Mouse (Mus musculus) effector memory CD4-positive, alpha-beta T cell, adult 7 months (primary cell): ENCODE results near the gene Olfr975. TPM values are rescaled to one million over a fixed set of nuclear protein-coding genes. Genes with fewer than 3 reads are reported as not detected.

ENCODE experiments used
- polyA plus RNA-seq: library from polyadenylated mRNA; unstranded; fragments of 100-300 nt; shearing (Covaris generic); gene quantifications from one replicate; pipeline ENCODE4 v1.2.1, GENCODE M21; 2017

Gene Olfr975
- polyA plus RNA-seq: not detected

GRCm38 (mm10) chr9:39951946-39952345, at the start of gene Olfr975:
TSS of gene Olfr975 (minus strand) at chr9:39952046.

GRCm38 (mm10) chr9:39991813-39992212, 40.0 kb upstream of the Olfr975 start, which contains the start of gene Olfr978:
TSS of gene Olfr978 (plus strand) at chr9:39992113.

GRCm38 (mm10) chr9:39961033-39961432, 9.2 kb upstream of the Olfr975 start, which contains the start of gene Olfr976:
TSS of gene Olfr976 (minus strand) at chr9:39961133.

GRCm38 (mm10) chr9:39937201-39937600, 14.6 kb downstream of the Olfr975 start, which contains the start of gene Olfr974:
TSS of gene Olfr974 (plus strand) at chr9:39937501.

GRCm38 (mm10) chr9:39907036-39907435, 44.8 kb downstream of the Olfr975 start, which contains the start of gene Olfr229:
TSS of gene Olfr229 (plus strand) at chr9:39907336.

Other genes with a start within 250 kb of the Olfr975 start
- not detected for gene Olfr149, start 244.9 kb downstream of the Olfr975 start, polyA plus RNA-seq
- gene Olfr965, start 240.7 kb downstream of the Olfr975 start, polyA plus RNA-seq: not detected
- 0.52 TPM for gene Olfr150, start 221.1 kb downstream of the Olfr975 start, polyA plus RNA-seq
- not detected for gene Olfr967, start 205.8 kb downstream of the Olfr975 start, polyA plus RNA-seq
- not detected for gene Olfr968, start 168.8 kb downstream of the Olfr975 start, polyA plus RNA-seq
- gene Olfr969, start 161.1 kb downstream of the Olfr975 start, polyA plus RNA-seq: 0.55 TPM
- not detected for gene Olfr970, start 143.2 kb downstream of the Olfr975 start, polyA plus RNA-seq
- not detected for gene Olfr971, start 115.2 kb downstream of the Olfr975 start, polyA plus RNA-seq
- not detected for gene Olfr972, start 85.6 kb downstream of the Olfr975 start, polyA plus RNA-seq
- not detected for gene Olfr229, start 44.7 kb downstream of the Olfr975 start, polyA plus RNA-seq
- 0.24 TPM for gene Olfr974, start 14.5 kb downstream of the Olfr975 start, polyA plus RNA-seq
- gene Olfr976, start 9.1 kb upstream of the Olfr975 start, polyA plus RNA-seq: not detected
- gene Olfr978, start 40.1 kb upstream of the Olfr975 start, polyA plus RNA-seq: 0.49 TPM
- gene Olfr979, start 51.4 kb upstream of the Olfr975 start, polyA plus RNA-seq: not detected
- 0.12 TPM for gene Olfr980, start 57.5 kb upstream of the Olfr975 start, polyA plus RNA-seq
- not detected for gene Olfr981, start 69.4 kb upstream of the Olfr975 start, polyA plus RNA-seq
- gene Olfr982, start 121.8 kb upstream of the Olfr975 start, polyA plus RNA-seq: 0.55 TPM
- not detected for gene Olfr983, start 141.5 kb upstream of the Olfr975 start, polyA plus RNA-seq
- gene Olfr984, start 162.2 kb upstream of the Olfr975 start, polyA plus RNA-seq: not detected
- not detected for gene Olfr985, start 178.1 kb upstream of the Olfr975 start, polyA plus RNA-seq
- 0.39 TPM for gene Tmem225, start 196.1 kb upstream of the Olfr975 start, polyA plus RNA-seq
- gene Olfr986, start 228.9 kb upstream of the Olfr975 start, polyA plus RNA-seq: 0.11 TPM
- 1.2 TPM for gene Zfp202, start 240.3 kb upstream of the Olfr975 start, polyA plus RNA-seq